Mouse (Mus musculus): ENCODE results near the gene March7.
A peak's percentile ranks its signal among the peaks of the same experiment; 100 is the strongest.

March7 gene

GRCm38 (mm10) chr2:60209703-60210651 is at the start of gene March7, which contains the start of gene Baz2b:
Gene March7 (plus strand): TSS chr2:60209887.
Gene Baz2b (minus strand): TSS chr2:60209839.
- DNase-seq (ENCODE audit: low spot score in 2 of 2): peak; percentile 81 to 89

- DNase-seq (ENCODE audit: low spot score in 2 of 2): no peak
Observed at GRCm38 (mm10) chr2:60163744-60164143, 45.9 kb upstream of the March7 start.

- no peak for DNase-seq (ENCODE audit: low spot score in 2 of 2)
Observed at GRCm38 (mm10) chr2:60165679-60166078, 44.0 kb upstream of the March7 start.

GRCm38 (mm10) chr2:60166878-60167277 is 42.8 kb upstream of the March7 start:
- DNase-seq (ENCODE audit: low spot score in 2 of 2): peak in 1 of 2 experiments; percentile 25

GRCm38 (mm10) chr2:60171786-60172530 is 37.7 kb upstream of the March7 start:
- DNase-seq (ENCODE audit: low spot score in 2 of 2): peak; percentile 61 to 76

GRCm38 (mm10) chr2:60172531-60172914 is 37.2 kb upstream of the March7 start:
- peak; percentile 63 to 79 for DNase-seq (ENCODE audit: low spot score in 2 of 2)

- peak; percentile 23 to 54 for DNase-seq (ENCODE audit: low spot score in 2 of 2)
Observed at GRCm38 (mm10) chr2:60173190-60173589, 36.5 kb upstream of the March7 start.

GRCm38 (mm10) chr2:60173595-60173994 is 36.1 kb upstream of the March7 start:
- no peak for DNase-seq (ENCODE audit: low spot score in 2 of 2)

GRCm38 (mm10) chr2:60175078-60175477 is 34.6 kb upstream of the March7 start:
- DNase-seq (ENCODE audit: low spot score in 2 of 2): no peak

- peak in 1 of 2 experiments; percentile 34 for DNase-seq (ENCODE audit: low spot score in 2 of 2)
Observed at GRCm38 (mm10) chr2:60176087-60176486, 33.6 kb upstream of the March7 start.

GRCm38 (mm10) chr2:60177490-60177889 is 32.2 kb upstream of the March7 start:
- DNase-seq (ENCODE audit: low spot score in 2 of 2): no peak

- no peak for DNase-seq (ENCODE audit: low spot score in 2 of 2)
Observed at GRCm38 (mm10) chr2:60181696-60182095, 28.0 kb upstream of the March7 start.

- no peak for DNase-seq (ENCODE audit: low spot score in 2 of 2)
Observed at GRCm38 (mm10) chr2:60196841-60197240, 12.8 kb upstream of the March7 start.

GRCm38 (mm10) chr2:60200051-60200562 is 9.6 kb upstream of the March7 start:
- no peak for DNase-seq (ENCODE audit: low spot score in 2 of 2)

- DNase-seq (ENCODE audit: low spot score in 2 of 2): peak; percentile 16 to 49
Observed at GRCm38 (mm10) chr2:60200667-60201066, 9.0 kb upstream of the March7 start.

GRCm38 (mm10) chr2:60202900-60203530 is 6.7 kb upstream of the March7 start:
- DNase-seq (ENCODE audit: low spot score in 2 of 2): no peak

- DNase-seq (ENCODE audit: low spot score in 2 of 2): no peak
Observed at GRCm38 (mm10) chr2:60203733-60204132, 6.0 kb upstream of the March7 start.

- DNase-seq (ENCODE audit: low spot score in 2 of 2): peak; percentile 28 to 36
Observed at GRCm38 (mm10) chr2:60204162-60204561, 5.5 kb upstream of the March7 start.

GRCm38 (mm10) chr2:60205795-60206194 is 3.9 kb upstream of the March7 start:
- DNase-seq (ENCODE audit: low spot score in 2 of 2): no peak

GRCm38 (mm10) chr2:60209122-60209611 is 520 bp upstream of the March7 start:
- DNase-seq (ENCODE audit: low spot score in 2 of 2): peak in 1 of 2 experiments; percentile 17

GRCm38 (mm10) chr2:60210821-60211220 is 1.1 kb downstream of the March7 start:
- DNase-seq (ENCODE audit: low spot score in 2 of 2): no peak

- DNase-seq (ENCODE audit: low spot score in 2 of 2): no peak
Observed at GRCm38 (mm10) chr2:60212488-60212887, 2.8 kb downstream of the March7 start.
